Mouse (Mus musculus) limb, embryonic 10.5 days (tissue): Measurements from ENCODE around the gene Ninl. TPM values are rescaled to one million over a fixed set of nuclear protein-coding genes. Genes with fewer than 3 reads are reported as not detected.
A peak's percentile ranks its signal among the peaks of the same experiment; 100 is the strongest.

Experiments
- DNase-seq: peaks from one replicate; pipeline ENCODE4 v3.0.0-alpha.2; 2017; ENCODE audit warnings: low spot score
- H3K27ac ChIP-seq: fragments of 300-500 bp; sonication (generic); 2 replicates; pipeline ENCODE4 v1.5.1; 2016; ENCODE audit warnings: mild to moderate bottlenecking
- H3K27me3 ChIP-seq: fragments of 300-500 bp; sonication (generic); 2 replicates; pipeline ENCODE4 v1.6.1; 2016; ENCODE audit warnings: low read depth, mild to moderate bottlenecking; ENCODE audit not compliant: poor library complexity, severe bottlenecking
- H3K36me3 ChIP-seq: fragments of 300-500 bp; sonication (generic); 2 replicates; pipeline ENCODE4 v1.6.1; 2016; ENCODE audit warnings: mild to moderate bottlenecking, moderate library complexity
- H3K4me1 ChIP-seq: fragments of 300-500 bp; sonication (generic); 2 replicates; pipeline ENCODE4 v1.6.1; 2016
- H3K4me3 ChIP-seq: fragments of 300-500 bp; sonication (generic); 2 replicates; pipeline ENCODE4 v1.5.1; 2016; ENCODE audit warnings: mild to moderate bottlenecking, moderate library complexity
- H3K9me3 ChIP-seq: fragments of 300-500 bp; sonication (generic); replicated peaks from 2 replicates; pipeline ENCODE4 v1.6.1; 2016; ENCODE audit warnings: mild to moderate bottlenecking
- WGBS: fragments of 180-500 bp; shearing (Covaris S2); methylation state at CpG from one replicate; pipeline ENCODE4 v1.1.7; 2016; 5-methylcytosine and 5-hydroxymethylcytosine counted together
- polyA plus RNA-seq: library from polyadenylated mRNA; unstranded; fragments of >200 nt; fragmentation: Nextera tagmentation; extraction: Ambion mirVana; gene quantifications from 2 replicates; pipeline ENCODE4 v1.2.1, GENCODE M21; 2016

Ninl gene
- polyA plus RNA-seq, 1 experiment from 2014 or later: 21.5 TPM

GRCm38 (mm10) chr2:150985359-150985758 is 53.8 kb downstream of the Ninl start:
- DNase-seq: no peak
- no peaks in the 10 kb centered on the region for H3K4me1 ChIP-seq
- WGBS: 99% methylated on average over 2 of the region's 2 CpGs
- no peak overlapping the region for H3K27ac ChIP-seq
- H3K36me3 ChIP-seq: peaks cover 5% of the 10 kb centered on the region; the same call in 1 of the 2 replicates
- no peaks in the 10 kb centered on the region for H3K27me3 ChIP-seq
- H3K9me3 ChIP-seq: no peaks in the 10 kb centered on the region
- no peak overlapping the region for H3K4me3 ChIP-seq

GRCm38 (mm10) chr2:150982051-150982450 is 57.1 kb downstream of the Ninl start:
- no peaks in the 10 kb centered on the region for H3K4me1 ChIP-seq
- no peaks in the 10 kb centered on the region for H3K27me3 ChIP-seq
- peaks cover 30% of the 10 kb centered on the region for H3K36me3 ChIP-seq
- H3K9me3 ChIP-seq: no peaks in the 10 kb centered on the region
- no peak overlapping the region for H3K4me3 ChIP-seq
- H3K27ac ChIP-seq: no peak overlapping the region
- peak; percentile 2 for DNase-seq

GRCm38 (mm10) chr2:150981524-150981923 is 57.7 kb downstream of the Ninl start:
- 86% methylated on average over 7 of the region's 7 CpGs for WGBS

GRCm38 (mm10) chr2:150979861-150980620 is 59.1 kb downstream of the Ninl start:
- 91% methylated on average over 14 of the region's 14 CpGs for WGBS
- Histone ChIP-seq H3K27ac (no peak overlapping the region), H3K4me3 (no peak overlapping the region), H3K4me1 (no peaks in the 10 kb centered on the region), H3K36me3 (peaks cover 49% of the 10 kb centered on the region), H3K27me3 (no peaks in the 10 kb centered on the region), H3K9me3 (no peaks in the 10 kb centered on the region)
- DNase-seq: peak; percentile 23

More at GRCm38 (mm10) chr2:150981524-150981923, 57.7 kb downstream of the Ninl start:
- Histone ChIP-seq H3K27me3 (no peaks in the 10 kb centered on the region), H3K36me3 (peaks cover 35% of the 10 kb centered on the region), H3K27ac (no peak overlapping the region), H3K9me3 (no peaks in the 10 kb centered on the region), H3K4me1 (no peaks in the 10 kb centered on the region), H3K4me3 (no peak overlapping the region)
- peak; percentile 8 for DNase-seq

GRCm38 (mm10) chr2:150978791-150979190 is 60.4 kb downstream of the Ninl start:
- H3K27ac ChIP-seq: no peak overlapping the region
- H3K4me1 ChIP-seq: no peaks in the 10 kb centered on the region
- WGBS: 89% methylated on average over 3 of the region's 3 CpGs
- no peaks in the 10 kb centered on the region for H3K27me3 ChIP-seq
- peak; percentile 19 for DNase-seq
- H3K36me3 ChIP-seq: peaks cover 60% of the 10 kb centered on the region
- H3K4me3 ChIP-seq: no peak overlapping the region
- H3K9me3 ChIP-seq: no peaks in the 10 kb centered on the region

GRCm38 (mm10) chr2:150977676-150978075 is 61.5 kb downstream of the Ninl start:
- no peaks in the 10 kb centered on the region for H3K27me3 ChIP-seq
- H3K4me3 ChIP-seq: no peak overlapping the region
- H3K9me3 ChIP-seq: no peaks in the 10 kb centered on the region
- H3K27ac ChIP-seq: no peak overlapping the region
- peaks cover 71% of the 10 kb centered on the region for H3K36me3 ChIP-seq
- DNase-seq: peak; percentile 22
- 94% methylated on average over 6 of the region's 6 CpGs for WGBS
- no peaks in the 10 kb centered on the region for H3K4me1 ChIP-seq

GRCm38 (mm10) chr2:150976871-150977270 is 62.3 kb downstream of the Ninl start:
- DNase-seq: no peak
- Histone ChIP-seq H3K4me3 (no peak overlapping the region), H3K27ac (no peak overlapping the region), H3K36me3 (peaks cover 79% of the 10 kb centered on the region), H3K4me1 (no peaks in the 10 kb centered on the region), H3K9me3 (no peaks in the 10 kb centered on the region), H3K27me3 (no peaks in the 10 kb centered on the region)
- 91% methylated on average over 5 of the region's 5 CpGs for WGBS

GRCm38 (mm10) chr2:150973401-150974115 is 65.6 kb downstream of the Ninl start:
- no peaks in the 10 kb centered on the region for H3K4me1 ChIP-seq
- 96% methylated on average over 8 of the region's 8 CpGs for WGBS
- peaks cover 97% of the 10 kb centered on the region for H3K36me3 ChIP-seq
- no peak overlapping the region for H3K4me3 ChIP-seq
- DNase-seq: no peak
- H3K27ac ChIP-seq: no peak overlapping the region
- no peaks in the 10 kb centered on the region for H3K9me3 ChIP-seq
- no peaks in the 10 kb centered on the region for H3K27me3 ChIP-seq

- 94% methylated on average over 3 of the region's 3 CpGs for WGBS
- Histone ChIP-seq H3K27me3 (no peaks in the 10 kb centered on the region), H3K27ac (no peak overlapping the region), H3K36me3 (peaks cover 98% of the 10 kb centered on the region), H3K4me3 (no peak overlapping the region), H3K9me3 (no peaks in the 10 kb centered on the region), H3K4me1 (no peaks in the 10 kb centered on the region)
- DNase-seq: no peak
Observed at GRCm38 (mm10) chr2:150972681-150973080, 66.5 kb downstream of the Ninl start.

- Histone ChIP-seq H3K27me3 (no peaks in the 10 kb centered on the region), H3K4me3 (no peak overlapping the region), H3K4me1 (no peaks in the 10 kb centered on the region), H3K9me3 (no peaks in the 10 kb centered on the region), H3K27ac (no peak overlapping the region), H3K36me3 (peaks cover 98% of the 10 kb centered on the region)
- 93% methylated on average over 7 of the region's 7 CpGs for WGBS
- peak; percentile 22 for DNase-seq
Observed at GRCm38 (mm10) chr2:150971856-150972255, 67.3 kb downstream of the Ninl start.

GRCm38 (mm10) chr2:150969231-150969630 is 70.0 kb downstream of the Ninl start:
- Histone ChIP-seq H3K27ac (no peak overlapping the region), H3K27me3 (no peaks in the 10 kb centered on the region), H3K4me1 (no peaks in the 10 kb centered on the region), H3K4me3 (no peak overlapping the region), H3K36me3 (peaks cover 92% of the 10 kb centered on the region), H3K9me3 (no peaks in the 10 kb centered on the region)
- DNase-seq: no peak
- 93% methylated on average over 2 of the region's 2 CpGs for WGBS

- H3K4me3 ChIP-seq: no peak overlapping the region
- peaks cover 90% of the 10 kb centered on the region for H3K36me3 ChIP-seq
- 95% methylated on average over 2 of the region's 2 CpGs for WGBS
- no peaks in the 10 kb centered on the region for H3K9me3 ChIP-seq
- DNase-seq: no peak
- H3K4me1 ChIP-seq: no peaks in the 10 kb centered on the region
- H3K27me3 ChIP-seq: no peaks in the 10 kb centered on the region
- no peak overlapping the region for H3K27ac ChIP-seq
Observed at GRCm38 (mm10) chr2:150967491-150967890, 71.7 kb downstream of the Ninl start.

- Histone ChIP-seq H3K27me3 (no peaks in the 10 kb centered on the region), H3K9me3 (no peaks in the 10 kb centered on the region), H3K4me1 (no peaks in the 10 kb centered on the region), H3K27ac (no peak overlapping the region), H3K4me3 (no peak overlapping the region), H3K36me3 (peaks cover 86% of the 10 kb centered on the region)
- WGBS: 93% methylated on average over 10 of the region's 10 CpGs
- no peak for DNase-seq
Observed at GRCm38 (mm10) chr2:150965951-150966350, 73.2 kb downstream of the Ninl start.
